Mouse (Mus musculus) cerebellum, adult 2 months (tissue): ENCODE results near the gene Dip2c.

Source experiments
- CTCF ChIP-seq: fragments of 200-500 bp; IDR thresholded peaks from 2 replicates; pipeline ENCODE4 v1.5.1; 2011; ENCODE audit warnings: low read depth, mild to moderate bottlenecking, control low read depth, low read length, moderate library complexity, borderline replicate concordance; ENCODE audit not compliant: insufficient read depth
- POLR2A ChIP-seq: fragments of 200-500 bp; IDR thresholded peaks from 2 replicates; pipeline ENCODE4 v1.6.1; 2011; ENCODE audit warnings: low read length, control low read depth, borderline replicate concordance; ENCODE audit not compliant: insufficient read depth

- TF ChIP-seq POLR2A (no peak), CTCF (no peak)
These were observed 307.3 kb downstream of the Dip2c start for GRCm38 (mm10) chr13:9583579-9583978.
